10 mouse cellular contexts compared by ENCODE assay signal in the genomic region with DNA sequence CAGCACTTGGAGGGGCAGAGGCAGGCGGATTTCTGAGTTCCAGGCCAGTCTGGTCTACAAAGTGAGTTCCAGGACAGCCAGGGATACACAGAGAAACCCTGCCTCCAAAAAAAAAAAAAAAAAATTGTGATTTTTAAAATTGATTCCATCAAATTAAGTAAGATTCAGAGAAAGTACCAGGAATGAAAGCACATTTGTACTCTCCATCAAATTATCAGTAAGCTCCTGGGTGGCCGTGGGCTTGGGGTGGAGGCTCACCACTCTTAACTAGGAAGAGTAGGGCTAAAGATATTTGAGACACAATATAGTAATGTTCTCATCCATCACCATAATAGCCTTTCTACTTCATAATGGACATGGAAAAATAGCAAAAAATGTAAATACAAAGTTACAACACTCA. TPM values are rescaled to one million over a fixed set of nuclear protein-coding genes. Genes with fewer than 3 reads are reported as not detected.
DNase-seq lines count a peak whose midpoint lies in the region; ATAC-seq and TF ChIP-seq lines count a peak whose summit lies in the region.
"Had no signal": no experiment of that assay in that cellular context is flagged by ENCODE, and none has a peak within 500 bp of the region (broad histone marks: within the 10 kb centered on the region; RNA-seq: fewer than 3 reads in every experiment).

No protein-coding gene starts in this region.

- no peak for TF ChIP-seq POLR2A in lung, adult 2 months (IDR thresholded peaks at IDR 0.05; ENCODE audit: borderline replicate concordance, extremely low read depth, low read depth, low read length)

- H3K27me3 ChIP-seq in forebrain, embryonic 10.5 days (ENCODE audit: poor library complexity, severe bottlenecking): no peaks in the 10 kb centered on the region
- H3K27me3 ChIP-seq in forebrain, embryonic 11.5 days (ENCODE audit: control insufficient read depth, insufficient read depth, low read length): no peaks in the 10 kb centered on the region
- no peaks in the 10 kb centered on the region for H3K27me3 ChIP-seq in hindbrain, embryonic 12.5 days
- no peaks in the 10 kb centered on the region for H3K27me3 ChIP-seq in midbrain, embryonic 15.5 days (replicated peaks)
- H3K27me3 ChIP-seq: stomach, embryonic 15.5 days had no signal

- no peak for ATAC-seq in forebrain, embryonic 11.5 days (replicated peaks; ENCODE audit: low FRiP score)
- ATAC-seq in hindbrain, embryonic 12.5 days (ENCODE audit: low FRiP score): no peak
- ATAC-seq in midbrain, embryonic 15.5 days (replicated peaks): no peak

- WGBS in forebrain, embryonic 10.5 days: 88% methylated on average over 2 of the region's 2 CpGs
- 82% methylated on average over 2 of the region's 2 CpGs for WGBS in forebrain, embryonic 11.5 days
- 34% methylated on average over 2 of the region's 2 CpGs for WGBS in lung, adult 2 months
- WGBS in hindbrain, embryonic 12.5 days: 83% methylated on average over 2 of the region's 2 CpGs
- 75% methylated on average over 2 of the region's 2 CpGs for WGBS in midbrain, embryonic 15.5 days

- H3K4me1 ChIP-seq in forebrain, embryonic 10.5 days: peaks cover 38% of the 10 kb centered on the region
- no peaks in the 10 kb centered on the region for H3K4me1 ChIP-seq in forebrain, embryonic 11.5 days (replicated peaks; ENCODE audit: control insufficient read depth, insufficient read depth, low read length)
- H3K4me1 ChIP-seq in lung, adult 2 months (ENCODE audit: control insufficient read depth, insufficient read depth, low read length): peaks cover 15% of the 10 kb centered on the region
- H3K4me1 ChIP-seq in hindbrain, embryonic 12.5 days: peaks cover 18% of the 10 kb centered on the region
- peaks cover 44% of the 10 kb centered on the region for H3K4me1 ChIP-seq in midbrain, embryonic 15.5 days

- DNase-seq in forebrain, embryonic 10.5 days (ENCODE audit: extremely low spot score, low spot score): no peak
- no peak for DNase-seq in forebrain, embryonic 11.5 days (ENCODE audit: low spot score)
- DNase-seq in lung, adult 2 months: no peak
- no peak for DNase-seq in lung, postnatal 14 days
- no peak for DNase-seq in spleen, postnatal 4 days (ENCODE audit: low spot score in 2 of 2)
- no peak for DNase-seq in right cerebral cortex, postnatal 36 days (ENCODE audit: low spot score in 2 of 2)
- DNase-seq: kidney, adult 8-10 months had no signal

- peak overlapping the region; percentile 99; the same call in 1 of the 2 replicates for H3K4me3 ChIP-seq in forebrain, embryonic 10.5 days
- H3K4me3 ChIP-seq in forebrain, embryonic 11.5 days (ENCODE audit: low read depth, low read length): no peak overlapping the region
- peak overlapping the region; percentile 3 for H3K4me3 ChIP-seq in lung, adult 2 months (replicated peaks; ENCODE audit: extremely low read depth, low read depth, low read length)
- H3K4me3 ChIP-seq in hindbrain, embryonic 12.5 days: no peak overlapping the region
- peak overlapping the region; percentile 18 for H3K4me3 ChIP-seq in midbrain, embryonic 15.5 days

- no peak for TF ChIP-seq CTCF in lung, adult 2 months (IDR thresholded peaks at IDR 0.05; ENCODE audit: insufficient read depth, low read length)

- no peak overlapping the region for H3K27ac ChIP-seq in forebrain, embryonic 10.5 days
- H3K27ac ChIP-seq in forebrain, embryonic 11.5 days (ENCODE audit: low read depth, low read length): no peak overlapping the region
- H3K27ac ChIP-seq in hindbrain, embryonic 12.5 days: no peak overlapping the region
- H3K27ac ChIP-seq in midbrain, embryonic 15.5 days: no peak overlapping the region
- H3K27ac ChIP-seq: stomach, embryonic 15.5 days had no signal

- H3K9ac ChIP-seq in forebrain, embryonic 11.5 days (ENCODE audit: low read length): no peak overlapping the region
- H3K9ac ChIP-seq in hindbrain, embryonic 12.5 days: no peak overlapping the region
- H3K9ac ChIP-seq in midbrain, embryonic 15.5 days: no peak overlapping the region
- H3K9ac ChIP-seq: stomach, embryonic 15.5 days had no signal

- H3K36me3 ChIP-seq in forebrain, embryonic 10.5 days (replicated peaks): peaks cover 8% of the 10 kb centered on the region
- no peaks in the 10 kb centered on the region for H3K36me3 ChIP-seq in forebrain, embryonic 11.5 days (ENCODE audit: control insufficient read depth, insufficient read depth, low read length)
- H3K36me3 ChIP-seq in hindbrain, embryonic 12.5 days: no peaks in the 10 kb centered on the region
- no peaks in the 10 kb centered on the region for H3K36me3 ChIP-seq in midbrain, embryonic 15.5 days (replicated peaks)
- H3K36me3 ChIP-seq: stomach, embryonic 15.5 days had no signal

- H3K4me2 ChIP-seq in forebrain, embryonic 11.5 days (ENCODE audit: low read depth, low read length, severe bottlenecking): no peak overlapping the region
- peak overlapping the region; percentile 78 for H3K4me2 ChIP-seq in hindbrain, embryonic 12.5 days (replicated peaks)
- peak overlapping the region; percentile 35 for H3K4me2 ChIP-seq in midbrain, embryonic 15.5 days

- H3K9me3 ChIP-seq in forebrain, embryonic 10.5 days: no peaks in the 10 kb centered on the region
- H3K9me3 ChIP-seq in forebrain, embryonic 11.5 days (ENCODE audit: control insufficient read depth, low read length): no peaks in the 10 kb centered on the region
- no peaks in the 10 kb centered on the region for H3K9me3 ChIP-seq in hindbrain, embryonic 12.5 days (replicated peaks)
- H3K9me3 ChIP-seq in midbrain, embryonic 15.5 days: no peaks in the 10 kb centered on the region
- H3K9me3 ChIP-seq: stomach, embryonic 15.5 days had no signal

RNA-seq across cellular contexts. Expression of a gene that starts 3.3 kb away (rescaled TPM):
- polyA plus RNA-seq in forebrain, embryonic 10.5 days (2016; fragmentation: Nextera tagmentation; extraction: Ambion mirVana): 45.1 and 48.5 TPM in 2 replicates
- polyA plus RNA-seq in forebrain, embryonic 11.5 days (2014; fragmentation: Nextera tagmentation; extraction: Ambion mirVana): 90.2 and 91.1 TPM in 2 replicates
- 15.3 and 28.8 TPM in 2 replicates for polyA plus RNA-seq in lung, adult 2 months (2012; rRNA removed)
- 77.8 and 85.6 TPM in 2 replicates for polyA plus RNA-seq in hindbrain, embryonic 12.5 days (2016; fragmentation: Nextera tagmentation; extraction: Ambion mirVana)
- 45.0 and 47.9 TPM in 2 replicates for polyA plus RNA-seq in midbrain, embryonic 15.5 days (2015; fragmentation: Nextera tagmentation; extraction: Ambion mirVana)

RNA-seq across cellular contexts. Expression of a gene that starts 49.5 kb away (rescaled TPM):
- polyA plus RNA-seq in forebrain, embryonic 10.5 days (2016; fragmentation: Nextera tagmentation; extraction: Ambion mirVana): 71.6 and 73.4 TPM in 2 replicates
- polyA plus RNA-seq in forebrain, embryonic 11.5 days (2014; fragmentation: Nextera tagmentation; extraction: Ambion mirVana): 53.3 and 57.0 TPM in 2 replicates
- polyA plus RNA-seq in lung, adult 2 months (2012; rRNA removed): 2.5 and 2.6 TPM in 2 replicates
- polyA plus RNA-seq in hindbrain, embryonic 12.5 days (2016; fragmentation: Nextera tagmentation; extraction: Ambion mirVana): 57.5 and 58.5 TPM in 2 replicates
- polyA plus RNA-seq in midbrain, embryonic 15.5 days (2015; fragmentation: Nextera tagmentation; extraction: Ambion mirVana): 55.2 TPM in 2 replicates

Comparison
In these comparisons a context has a peak if more than half of its experiments do, and no peak if none do; other contexts are left out.
1. H3K4me3 ChIP-seq: peak in forebrain, embryonic 10.5 days (single experiment), lung, adult 2 months (single experiment) and midbrain, embryonic 15.5 days (single experiment); none in forebrain, embryonic 11.5 days (single experiment) and hindbrain, embryonic 12.5 days (single experiment).
2. RNA of a gene that starts 49.5 kb away (polyA plus RNA-seq): 71.6 to 73.4 TPM in forebrain, embryonic 10.5 days, 57.5 to 58.5 TPM in hindbrain, embryonic 12.5 days, 55.2 TPM in midbrain, embryonic 15.5 days and 53.3 to 57.0 TPM in forebrain, embryonic 11.5 days; 2.5 to 2.6 TPM in lung, adult 2 months; every median in the first group is over 10 times any median in the second.